Mouse (Mus musculus): ENCODE data around the gene Cdc123. TPM values are rescaled to one million over a fixed set of nuclear protein-coding genes. Genes with fewer than 3 reads are reported as not detected.

The Cdc123 gene
- polyA plus RNA-seq, 1 experiment from 2014 or later = 323 TPM

DNA sequence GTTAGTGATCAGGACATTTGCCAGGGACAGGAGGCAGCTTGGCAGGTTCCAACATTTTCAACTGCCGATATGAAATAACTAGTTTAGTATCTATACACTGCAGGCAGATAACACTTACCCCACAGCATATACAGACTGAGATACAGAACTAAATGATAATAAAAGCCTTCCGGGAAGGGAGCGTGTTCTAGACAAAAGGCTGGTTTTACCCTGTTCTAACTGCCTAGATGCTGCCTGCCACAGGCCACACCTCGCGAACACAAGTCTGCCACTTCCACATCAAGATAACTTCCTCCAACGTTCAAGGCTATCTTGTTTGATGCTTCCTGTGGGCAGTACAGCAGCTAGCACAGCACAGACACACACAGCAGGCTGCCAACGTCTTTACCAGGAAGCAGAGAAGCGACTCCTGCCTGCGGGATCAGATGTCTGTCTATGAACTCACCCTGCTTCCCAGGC lies 43.8 kb downstream of the Cdc123 start:
- no peaks in the 10 kb centered on the region for H3K9me3 ChIP-seq
- H3K4me1 ChIP-seq = no peaks in the 10 kb centered on the region
- H3K27ac ChIP-seq = no peak overlapping the region
- H3K27me3 ChIP-seq = no peaks in the 10 kb centered on the region
- ATAC-seq (ENCODE audit: insufficient number of reproducible peaks, low FRiP score, low TSS enrichment, low read depth) = no peak
- no peak overlapping the region for H3K9ac ChIP-seq
- no peak overlapping the region for H3K4me2 ChIP-seq
- 85% methylated on average over 9 of the region's 9 CpGs for WGBS
- peaks cover 75% of the 10 kb centered on the region for H3K36me3 ChIP-seq
- no peak overlapping the region for H3K4me3 ChIP-seq

DNA sequence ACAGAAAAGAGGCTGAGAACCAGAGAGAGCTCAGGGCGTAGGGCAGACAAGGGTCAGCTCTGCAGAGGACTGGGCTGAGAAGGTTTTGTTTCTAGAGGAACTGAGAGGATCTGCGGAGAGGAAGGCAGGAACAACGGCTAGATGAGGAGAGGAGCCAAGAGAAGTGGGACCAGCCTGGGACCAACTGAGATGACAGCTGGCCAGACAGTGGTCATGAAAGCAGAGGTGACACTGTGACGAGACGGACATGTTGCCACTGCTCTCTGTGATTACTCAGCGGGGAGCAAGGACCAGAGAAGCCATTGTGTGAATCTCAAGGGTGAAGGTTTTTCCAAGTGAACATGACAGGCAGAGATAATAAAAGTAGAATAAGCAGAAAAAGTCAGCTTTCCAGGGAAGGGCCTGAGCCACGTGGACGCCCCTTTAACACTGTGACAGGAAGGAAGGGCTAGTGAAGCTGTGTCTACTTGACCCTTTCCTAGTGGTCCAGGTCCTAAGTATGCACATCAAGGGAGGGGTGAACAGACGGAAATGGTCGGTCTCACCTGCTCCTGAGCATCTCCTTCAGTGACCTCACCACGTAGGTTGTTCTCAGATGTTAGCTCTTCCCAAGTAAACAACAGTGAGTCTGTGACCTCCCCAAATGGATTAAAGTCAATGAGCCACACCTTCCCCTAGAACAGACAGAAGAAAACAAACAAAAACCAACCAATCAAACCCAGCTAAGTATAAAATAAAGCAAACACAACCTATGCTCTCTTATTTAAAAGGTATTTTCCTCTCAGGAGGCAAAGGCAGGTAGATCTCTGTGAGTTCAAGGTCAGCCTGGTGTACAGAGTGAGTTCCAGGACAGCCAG lies 46.9 kb downstream of the Cdc123 start:
- ATAC-seq (ENCODE audit: insufficient number of reproducible peaks, low FRiP score, low TSS enrichment, low read depth) = no peak
- WGBS = 89% methylated on average over 11 of the region's 11 CpGs

DNA sequence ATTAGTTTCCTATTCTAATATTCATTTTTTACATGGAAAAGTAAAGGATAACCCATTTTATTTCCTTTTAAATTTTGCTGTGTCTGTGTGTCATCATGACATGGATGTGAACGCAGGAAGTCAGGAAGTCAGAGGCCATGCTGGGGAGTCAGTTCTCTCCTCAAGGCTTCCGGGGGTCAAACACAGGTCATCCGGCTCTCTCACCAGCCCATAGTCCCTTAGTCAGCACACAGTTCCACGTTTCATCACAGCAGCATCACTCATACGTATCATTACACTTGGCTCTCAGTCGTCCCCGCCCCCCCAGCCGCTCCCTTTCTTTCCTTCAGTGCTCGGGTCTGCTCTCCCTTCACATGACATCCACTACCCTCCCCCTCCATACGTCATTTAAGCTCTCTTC lies 51.2 kb downstream of the Cdc123 start:
- H3K27me3 ChIP-seq = no peaks in the 10 kb centered on the region
- no peak overlapping the region for H3K9ac ChIP-seq
- no peak for ATAC-seq (ENCODE audit: insufficient number of reproducible peaks, low FRiP score, low TSS enrichment, low read depth)
- H3K4me3 ChIP-seq = no peak overlapping the region
- 89% methylated on average over 10 of the region's 10 CpGs for WGBS
- peaks cover 54% of the 10 kb centered on the region for H3K36me3 ChIP-seq
- no peaks in the 10 kb centered on the region for H3K9me3 ChIP-seq
- H3K4me1 ChIP-seq = no peaks in the 10 kb centered on the region
- H3K27ac ChIP-seq = no peak overlapping the region
- H3K4me2 ChIP-seq = no peak overlapping the region

More for the DNA sequence above, 46.9 kb downstream of the Cdc123 start:
- no peaks in the 10 kb centered on the region for H3K4me1 ChIP-seq
- H3K36me3 ChIP-seq = peaks cover 78% of the 10 kb centered on the region
- H3K9ac ChIP-seq = no peak overlapping the region
- H3K4me2 ChIP-seq = no peak overlapping the region
- H3K27ac ChIP-seq = no peak overlapping the region
- no peaks in the 10 kb centered on the region for H3K27me3 ChIP-seq
- H3K9me3 ChIP-seq = no peaks in the 10 kb centered on the region
- H3K4me3 ChIP-seq = no peak overlapping the region

DNA sequence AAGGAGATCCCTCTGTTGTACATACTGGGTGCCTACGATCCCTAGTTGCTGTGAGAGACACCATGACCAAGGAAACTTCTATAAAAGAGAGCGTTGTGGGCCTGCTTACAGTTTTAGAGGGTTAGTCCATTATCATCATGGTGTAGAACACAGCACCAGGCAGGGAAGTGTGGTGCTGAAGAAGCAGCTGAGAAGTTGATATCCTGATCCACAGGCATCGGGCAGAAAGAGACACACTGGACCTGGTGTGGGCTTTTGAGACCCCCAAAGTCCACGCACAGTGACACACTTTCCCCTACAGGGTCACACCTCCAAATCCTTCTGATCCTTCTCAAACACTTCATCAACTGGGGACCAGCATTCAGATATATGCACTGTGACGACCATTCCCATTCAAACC lies 52.9 kb downstream of the Cdc123 start:
- Histone ChIP-seq H3K4me1 (no peaks in the 10 kb centered on the region), H3K9me3 (no peaks in the 10 kb centered on the region), H3K4me3 (no peak overlapping the region), H3K27ac (no peak overlapping the region), H3K36me3 (peaks cover 38% of the 10 kb centered on the region), H3K9ac (no peak overlapping the region), H3K4me2 (no peak overlapping the region), H3K27me3 (no peaks in the 10 kb centered on the region)
- WGBS = 90% methylated on average over 5 of the region's 5 CpGs
- no peak for ATAC-seq (ENCODE audit: insufficient number of reproducible peaks, low FRiP score, low TSS enrichment, low read depth)

DNA sequence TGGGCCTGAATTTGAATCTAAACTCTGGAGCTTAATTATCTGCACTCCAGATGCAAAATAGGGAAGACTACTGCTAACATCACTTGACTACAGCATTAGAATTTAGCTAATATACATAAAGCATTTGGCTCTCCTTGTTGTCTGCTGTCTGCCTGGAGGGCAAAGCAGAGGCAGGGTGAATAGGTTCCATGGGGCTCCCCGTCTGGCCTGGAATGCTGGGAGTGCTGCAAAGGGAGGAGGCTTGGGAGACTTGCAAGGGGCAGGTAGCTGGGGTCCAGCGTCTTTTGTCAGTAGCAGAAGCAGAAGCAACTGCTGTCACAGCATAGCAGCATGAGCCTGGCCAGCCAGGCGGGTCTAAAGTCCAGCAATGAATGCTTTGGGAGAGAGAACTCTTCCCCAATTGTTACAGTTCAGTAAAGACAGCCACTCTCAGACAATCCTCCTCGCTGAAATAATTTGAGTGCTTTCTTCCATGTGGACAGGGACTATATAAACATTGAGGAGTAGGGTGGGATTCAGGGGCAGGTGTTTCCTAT lies 55.3 kb downstream of the Cdc123 start:
- H3K27me3 ChIP-seq = no peaks in the 10 kb centered on the region
- WGBS = 41% methylated on average over 4 of the region's 4 CpGs
- no peaks in the 10 kb centered on the region for H3K9me3 ChIP-seq
- no peak for ATAC-seq (ENCODE audit: insufficient number of reproducible peaks, low FRiP score, low TSS enrichment, low read depth)
- H3K4me3 ChIP-seq = no peak overlapping the region
- no peak overlapping the region for H3K27ac ChIP-seq
- peaks cover 15% of the 10 kb centered on the region for H3K36me3 ChIP-seq
- no peak overlapping the region for H3K9ac ChIP-seq
- H3K4me2 ChIP-seq = no peak overlapping the region
- no peaks in the 10 kb centered on the region for H3K4me1 ChIP-seq

DNA sequence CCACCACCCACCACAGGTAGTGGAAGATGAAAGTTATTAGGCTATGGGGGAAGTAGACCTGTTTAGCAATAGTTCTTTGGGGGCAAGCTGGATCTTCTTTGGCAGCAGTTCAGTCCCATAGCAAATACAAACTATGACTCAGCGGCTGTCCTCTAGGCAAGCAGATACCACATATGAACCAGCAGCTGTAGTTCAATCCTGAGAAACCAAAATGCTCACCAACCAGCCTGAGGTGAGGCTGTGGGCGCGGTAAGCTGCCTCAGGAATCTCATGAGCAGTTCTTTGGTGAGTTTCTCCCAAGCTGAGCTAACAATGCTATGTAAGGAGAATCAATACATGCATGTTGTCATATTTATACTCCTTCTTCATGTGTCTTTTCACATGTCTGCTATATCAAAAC lies 57.6 kb downstream of the Cdc123 start:
- Histone ChIP-seq H3K27ac (no peak overlapping the region), H3K9ac (no peak overlapping the region), H3K4me1 (no peaks in the 10 kb centered on the region), H3K9me3 (no peaks in the 10 kb centered on the region), H3K4me2 (no peak overlapping the region), H3K4me3 (no peak overlapping the region), H3K27me3 (no peaks in the 10 kb centered on the region), H3K36me3 (0 out of 2 replicates have a peak, but pooled peaks cover 2% of the 10 kb centered on the region)
- WGBS = 85% methylated on average over 3 of the region's 3 CpGs
- no peak for ATAC-seq (ENCODE audit: insufficient number of reproducible peaks, low FRiP score, low TSS enrichment, low read depth)

DNA sequence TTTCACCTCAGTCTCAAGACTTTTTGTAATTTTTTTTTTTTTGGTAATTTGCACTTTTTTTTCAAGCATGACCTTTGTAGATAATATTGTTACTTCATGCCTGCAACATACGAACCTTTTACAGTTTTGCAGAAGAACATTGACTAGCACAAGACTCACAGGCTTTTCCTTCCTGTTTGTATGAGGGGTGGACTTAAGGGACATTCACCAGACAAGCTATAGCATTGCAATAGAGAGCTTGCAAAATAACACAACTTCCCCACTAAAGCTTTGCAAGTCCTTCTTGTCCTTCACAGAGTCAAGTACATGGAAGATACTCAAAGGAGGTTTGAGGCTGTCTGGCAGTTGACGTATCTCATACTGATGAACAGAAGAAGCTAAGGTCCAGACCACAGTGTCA lies 72.5 kb downstream of the Cdc123 start:
- Histone ChIP-seq H3K4me2 (no peak overlapping the region), H3K4me3 (no peak overlapping the region), H3K9me3 (no peaks in the 10 kb centered on the region), H3K36me3 (no peaks in the 10 kb centered on the region), H3K9ac (no peak overlapping the region), H3K27ac (no peak overlapping the region), H3K4me1 (no peaks in the 10 kb centered on the region), H3K27me3 (no peaks in the 10 kb centered on the region)
- 78% methylated on average over 2 of the region's 2 CpGs for WGBS
- no peak for ATAC-seq (ENCODE audit: insufficient number of reproducible peaks, low FRiP score, low TSS enrichment, low read depth)

DNA sequence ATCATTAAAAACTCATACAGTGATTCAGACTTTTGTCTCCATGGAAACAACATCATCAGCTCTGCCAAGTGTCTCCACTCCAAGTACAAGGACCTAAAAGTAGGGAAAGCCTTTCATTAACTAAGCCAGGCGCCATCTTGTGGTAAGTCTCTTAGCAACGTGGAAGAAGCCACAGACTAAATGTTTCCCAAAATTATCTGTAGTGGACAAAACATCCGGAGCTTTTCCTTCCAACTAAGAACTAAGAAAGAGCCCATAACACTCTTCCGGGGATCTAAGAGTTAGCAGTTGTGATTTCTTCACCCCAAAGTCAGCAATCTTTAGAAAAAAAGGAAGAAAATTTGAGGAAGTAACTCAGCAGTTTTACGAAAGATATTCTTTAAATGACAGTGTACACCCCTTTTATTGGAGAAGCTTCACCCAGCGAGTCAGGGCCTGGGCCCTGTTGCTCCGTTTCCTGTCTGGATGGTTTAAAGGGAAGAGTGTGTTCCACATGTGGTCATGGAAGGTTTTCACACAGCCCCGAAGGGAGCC lies 74.2 kb downstream of the Cdc123 start:
- Histone ChIP-seq H3K9me3 (no peaks in the 10 kb centered on the region), H3K9ac (no peak overlapping the region), H3K27me3 (no peaks in the 10 kb centered on the region), H3K27ac (no peak overlapping the region), H3K4me3 (no peak overlapping the region), H3K36me3 (no peaks in the 10 kb centered on the region), H3K4me2 (no peak overlapping the region), H3K4me1 (no peaks in the 10 kb centered on the region)
- WGBS = 44% methylated on average over 8 of the region's 8 CpGs
- ATAC-seq (ENCODE audit: insufficient number of reproducible peaks, low FRiP score, low TSS enrichment, low read depth) = no peak

DNA sequence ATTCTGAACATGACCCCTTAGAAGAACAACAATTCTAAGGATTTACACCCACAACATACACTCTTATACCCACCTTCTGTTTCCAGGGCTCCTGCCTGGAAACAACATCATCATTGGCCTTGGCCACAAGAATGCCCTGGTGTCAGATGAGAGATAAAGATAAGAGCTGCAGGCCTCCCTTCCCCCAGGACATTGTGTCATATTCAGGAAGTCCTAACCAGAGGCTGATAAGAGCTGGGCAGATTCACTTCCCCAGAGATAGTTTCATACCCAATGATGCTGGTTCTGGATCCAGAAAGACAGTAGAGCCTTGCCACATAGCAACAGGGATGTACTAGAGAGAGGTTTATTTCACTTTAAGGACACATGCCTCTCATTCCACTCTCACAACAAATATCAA lies 75.3 kb downstream of the Cdc123 start:
- no peak overlapping the region for H3K4me2 ChIP-seq
- H3K27me3 ChIP-seq = no peaks in the 10 kb centered on the region
- no peak for ATAC-seq (ENCODE audit: insufficient number of reproducible peaks, low FRiP score, low TSS enrichment, low read depth)
- no peaks in the 10 kb centered on the region for H3K36me3 ChIP-seq
- no peak overlapping the region for H3K27ac ChIP-seq
- no peaks in the 10 kb centered on the region for H3K9me3 ChIP-seq
- H3K4me3 ChIP-seq = no peak overlapping the region
- no peak overlapping the region for H3K9ac ChIP-seq
- no peaks in the 10 kb centered on the region for H3K4me1 ChIP-seq

DNA sequence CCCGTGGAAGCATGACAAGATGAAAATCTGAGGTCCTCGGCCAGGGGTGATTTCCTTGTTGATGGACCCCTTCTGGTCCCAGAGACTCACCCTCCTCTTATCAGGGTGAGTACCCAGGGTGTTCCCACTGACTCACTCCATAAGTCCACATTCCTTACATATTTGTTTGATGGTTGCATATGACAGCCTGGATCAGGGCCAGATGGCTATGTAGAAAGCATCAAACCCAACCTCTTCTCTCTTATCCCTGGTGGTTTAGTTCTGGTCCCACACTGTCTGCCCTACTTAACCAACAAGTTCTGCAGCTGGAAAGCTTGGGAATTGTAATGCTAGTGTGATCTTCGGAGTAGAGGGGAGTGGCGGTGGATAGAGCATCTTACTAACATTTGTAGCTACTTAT lies 76.0 kb downstream of the Cdc123 start:
- no peaks in the 10 kb centered on the region for H3K4me1 ChIP-seq
- no peaks in the 10 kb centered on the region for H3K27me3 ChIP-seq
- H3K27ac ChIP-seq = no peak overlapping the region
- no peak for ATAC-seq (ENCODE audit: insufficient number of reproducible peaks, low FRiP score, low TSS enrichment, low read depth)
- 84% methylated on average over 4 of the region's 4 CpGs for WGBS
- H3K9ac ChIP-seq = no peak overlapping the region
- no peak overlapping the region for H3K4me3 ChIP-seq
- no peaks in the 10 kb centered on the region for H3K36me3 ChIP-seq
- H3K9me3 ChIP-seq = no peaks in the 10 kb centered on the region
- H3K4me2 ChIP-seq = no peak overlapping the region

DNA sequence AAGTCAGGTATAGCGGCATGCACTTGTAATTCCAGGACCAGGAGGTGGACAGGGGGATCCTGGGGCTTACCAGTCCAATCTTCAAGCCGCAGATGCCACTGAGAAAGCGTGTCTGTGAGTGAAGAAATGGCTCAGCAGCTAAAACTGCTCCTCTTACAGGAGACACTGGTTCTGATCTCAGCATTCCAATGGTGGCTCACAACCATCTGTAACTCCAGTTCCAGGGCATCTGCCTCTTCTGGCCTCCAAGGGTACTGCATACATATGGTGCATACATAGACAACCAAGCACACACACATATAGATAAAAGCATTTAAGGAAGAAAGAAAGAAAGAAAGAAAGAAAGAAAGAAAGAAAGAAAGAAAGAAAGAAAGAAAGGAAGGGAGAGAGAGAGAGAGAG lies 82.9 kb downstream of the Cdc123 start:
- H3K36me3 ChIP-seq = no peaks in the 10 kb centered on the region
- 88% methylated on average over 3 of the region's 3 CpGs for WGBS
- H3K4me1 ChIP-seq = no peaks in the 10 kb centered on the region

DNA sequence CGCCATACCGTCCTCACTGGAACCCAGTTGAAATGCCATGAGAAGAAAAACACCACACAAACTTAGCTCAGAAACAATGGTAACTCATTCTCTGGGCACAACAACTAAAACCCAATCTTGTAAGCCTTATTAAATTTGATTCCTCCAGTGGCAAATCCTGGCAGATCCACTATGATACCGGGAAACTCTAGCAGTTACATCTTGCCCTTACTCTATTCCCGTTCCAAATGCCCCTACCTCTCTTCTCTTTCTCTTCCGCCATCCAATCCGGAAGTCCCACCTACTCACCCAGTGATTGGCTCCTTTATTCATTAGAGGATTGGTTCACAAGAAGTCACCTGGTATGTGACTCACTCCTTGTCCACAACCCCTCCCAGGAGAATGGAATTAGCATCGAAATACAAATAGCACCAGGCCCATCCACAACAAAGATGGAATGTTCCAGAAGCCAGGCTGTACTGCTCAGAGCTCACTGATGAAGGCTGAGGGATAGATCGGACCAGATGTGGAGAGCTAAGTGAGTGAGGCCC lies 84.4 kb downstream of the Cdc123 start:
- H3K4me1 ChIP-seq = no peaks in the 10 kb centered on the region
- 89% methylated on average over 8 of the region's 8 CpGs for WGBS
- H3K4me3 ChIP-seq = no peak overlapping the region
- H3K36me3 ChIP-seq = no peaks in the 10 kb centered on the region
- H3K9me3 ChIP-seq = no peaks in the 10 kb centered on the region
- H3K4me2 ChIP-seq = no peak overlapping the region
- H3K27me3 ChIP-seq = no peaks in the 10 kb centered on the region
- H3K27ac ChIP-seq = no peak overlapping the region
- ATAC-seq (ENCODE audit: insufficient number of reproducible peaks, low FRiP score, low TSS enrichment, low read depth) = no peak
- no peak overlapping the region for H3K9ac ChIP-seq

More for the DNA sequence above, 82.9 kb downstream of the Cdc123 start:
- no peaks in the 10 kb centered on the region for H3K27me3 ChIP-seq
- H3K4me3 ChIP-seq = no peak overlapping the region
- no peak overlapping the region for H3K27ac ChIP-seq
- H3K4me2 ChIP-seq = no peak overlapping the region
- no peak for ATAC-seq (ENCODE audit: insufficient number of reproducible peaks, low FRiP score, low TSS enrichment, low read depth)
- H3K9ac ChIP-seq = no peak overlapping the region
- H3K9me3 ChIP-seq = no peaks in the 10 kb centered on the region
